Mouse (Mus musculus) heart, postnatal 14 days (tissue): ENCODE measurements around the gene Oas2. TPM values are rescaled to one million over a fixed set of nuclear protein-coding genes. Genes with fewer than 3 reads are reported as not detected.
"Not testable (repeated sequence)": the region's sequence is repeated elsewhere in the genome, so short reads cannot be mapped to it uniquely, and the experiment has no call there.

ENCODE experiments used
- DNase-seq, 2 experiments: peaks; one replicate each; pipeline ENCODE4 v3.0.0; 2021 to 2022
- intact Hi-C: fragments of 180-260 bp; cut with DNase I; formaldehyde crosslinking; loops from one replicate; pipeline ENCODE4 v1.15.1; 2025
- long read RNA-seq, 2 experiments: library from polyadenylated mRNA; stranded (forward); transcript quantifications; one replicate each; pipeline ENCODE4 v2.0.0; 2021
- total RNA-seq, 2 experiments: library from RNA; stranded (reverse); gene quantifications; 2 replicates each; pipeline ENCODE4 v1.2.3; 2021

Oas2 gene
- under 1 TPM; 0.26 to 0.37 TPM for total RNA-seq
- long read RNA-seq, experiment 1, result 0 reads
- long read RNA-seq, experiment 2, result 0 reads

- intact Hi-C loops, result loop anchor here (10.0 kb wide), 1 partner anchor 245 kb away; the partner anchor contains the start of gene Plbd2
- no peak for DNase-seq
Measured at GRCm38 (mm10) chr5:120749688-120750087, at the start of gene Oas2. TSS of gene Oas2 (minus strand) at chr5:120749853.

DNA sequence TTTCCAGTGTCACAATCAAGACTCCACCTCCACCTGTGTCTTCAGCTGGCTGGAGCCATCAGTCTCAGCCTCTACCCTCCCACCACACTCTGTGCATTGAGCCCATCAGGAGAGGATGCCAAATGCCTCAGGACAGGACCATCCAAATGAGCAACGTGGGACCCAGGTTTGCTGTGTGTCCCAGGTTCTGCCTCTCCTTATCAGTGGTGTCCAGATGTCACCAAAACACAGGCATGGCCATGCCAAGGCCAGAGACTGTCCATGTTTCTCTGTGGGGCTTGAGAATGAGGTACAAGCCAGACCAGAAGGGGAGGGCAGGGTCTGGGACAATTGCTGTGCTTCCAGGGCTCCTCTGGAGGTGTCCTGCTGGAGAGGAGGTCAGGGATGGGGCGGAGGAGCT, 49.3 kb upstream of the Oas2 start:
- DNase-seq, intact Hi-C loops: not testable (repeated sequence)

GRCm38 (mm10) chr5:120798147-120798546, 48.5 kb upstream of the Oas2 start:
- DNase-seq, intact Hi-C loops: not testable (repeated sequence)

DNA sequence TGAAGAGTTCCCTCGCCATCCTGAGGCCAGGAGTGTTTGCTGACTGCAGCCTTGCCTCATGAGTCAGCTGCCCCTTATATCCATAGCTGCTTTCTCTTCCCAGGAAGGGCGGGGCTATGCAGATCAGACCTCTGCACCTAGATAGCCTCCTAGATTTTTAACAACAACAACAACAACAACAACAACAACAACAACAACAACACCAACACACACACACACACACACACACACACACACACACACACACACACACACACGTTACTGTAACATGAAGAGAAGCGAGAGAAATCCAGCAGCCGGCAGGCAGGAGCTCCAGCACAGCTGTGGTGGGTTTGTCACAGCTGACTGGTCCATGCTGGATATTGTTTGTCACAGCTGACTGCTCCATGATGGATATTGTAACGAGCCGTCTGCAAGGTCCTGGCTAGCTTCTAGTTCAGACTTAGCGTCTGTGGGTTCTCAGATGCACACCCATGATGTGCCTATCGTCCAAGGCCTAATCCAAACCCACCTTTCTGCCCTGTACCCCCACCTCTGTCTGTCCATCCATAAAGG, 45.9 kb upstream of the Oas2 start, which contains the start of gene Oas1e:
Oas1e (minus strand) TSS at position 51 of the 555 bp plus-strand sequence.
- DNase-seq, intact Hi-C loops: not testable (repeated sequence)

- intact Hi-C loops, result no loop called here
- peak; percentile 23 to 47 for DNase-seq
Measured at GRCm38 (mm10) chr5:120793043-120793442, 43.4 kb upstream of the Oas2 start.

DNA sequence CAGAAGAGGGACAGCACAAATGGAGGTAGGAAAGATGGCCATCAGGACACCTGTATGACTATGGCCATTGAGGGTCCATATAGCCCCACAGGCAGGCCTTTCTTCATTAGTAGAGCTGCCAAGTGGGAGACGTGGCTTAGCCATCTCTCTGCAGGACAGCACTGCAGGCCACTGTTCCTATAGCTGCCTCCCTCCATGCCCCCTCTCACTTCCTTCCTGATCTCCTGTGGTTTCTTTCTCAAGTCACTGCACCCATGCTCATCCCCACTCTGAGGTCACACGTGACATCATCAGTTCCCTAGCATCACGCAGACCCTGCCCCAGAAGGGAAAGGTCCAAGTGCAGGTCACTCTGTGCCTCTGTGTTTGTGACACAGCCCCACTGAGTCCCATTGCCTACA, 37.4 kb upstream of the Oas2 start:
- DNase-seq, result no peak
- intact Hi-C loops, result no loop called here

- intact Hi-C loops, result no loop called here
- DNase-seq, result no peak
Measured at GRCm38 (mm10) chr5:120782446-120782845, 32.8 kb upstream of the Oas2 start.

- DNase-seq, result no peak
- intact Hi-C loops, result no loop called here
Measured at GRCm38 (mm10) chr5:120781646-120782045, 32.0 kb upstream of the Oas2 start.

- peak in 1 of 2 experiments; percentile 19 for DNase-seq
Measured at GRCm38 (mm10) chr5:120779922-120780321, 30.3 kb upstream of the Oas2 start.

GRCm38 (mm10) chr5:120778941-120779340, 29.3 kb upstream of the Oas2 start:
- no peak for DNase-seq
- intact Hi-C loops, result no loop called here

More at GRCm38 (mm10) chr5:120779922-120780321, 30.3 kb upstream of the Oas2 start:
- intact Hi-C loops, result no loop called here

DNA sequence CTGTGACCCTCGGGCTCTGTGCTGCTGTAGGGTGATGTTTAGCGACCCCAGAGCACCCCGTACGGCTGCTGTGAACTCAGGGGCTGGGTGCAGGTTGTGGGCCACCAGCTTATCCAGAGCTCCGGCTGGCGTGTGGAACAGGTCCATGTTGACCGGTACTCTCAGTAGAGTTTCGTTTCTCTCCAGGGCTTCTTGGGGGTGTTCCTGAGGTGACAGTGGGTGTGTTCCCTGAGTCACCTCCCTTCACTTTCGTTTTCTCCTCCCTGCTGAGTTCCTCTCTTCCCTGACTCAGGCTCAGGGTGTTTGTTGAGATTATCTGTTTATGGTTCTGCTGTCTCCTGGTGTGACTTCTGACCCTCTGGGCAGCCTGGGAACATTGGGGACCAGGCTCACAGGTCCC, 27.8 kb upstream of the Oas2 start, which contains the start of gene Oas3:
Oas3 (minus strand) TSS at position 184 of the 400 bp plus-strand sequence.
- intact Hi-C loops, result no loop called here
- DNase-seq, result no peak

DNA sequence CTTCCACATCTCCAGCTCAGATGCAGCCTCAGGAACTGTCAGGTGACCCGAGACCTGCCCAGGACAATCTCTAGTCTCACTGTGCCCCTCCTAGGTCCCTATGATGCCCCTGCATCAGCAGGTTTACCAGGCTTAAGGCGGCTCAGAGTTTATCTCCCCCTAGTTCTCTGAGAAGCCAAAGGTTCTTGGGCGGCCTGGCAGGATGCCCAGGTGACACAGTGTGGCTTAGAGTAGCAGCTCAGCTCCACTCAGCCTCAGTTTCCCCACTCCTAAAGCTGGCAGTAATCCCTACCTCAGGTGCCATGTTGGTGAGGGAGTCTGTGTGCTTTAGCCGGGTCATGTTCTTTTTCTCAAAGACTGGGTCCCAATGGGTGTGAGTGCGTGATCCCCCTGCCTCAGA, 27.1 kb upstream of the Oas2 start:
- intact Hi-C loops, result no loop called here
- no peak for DNase-seq

DNA sequence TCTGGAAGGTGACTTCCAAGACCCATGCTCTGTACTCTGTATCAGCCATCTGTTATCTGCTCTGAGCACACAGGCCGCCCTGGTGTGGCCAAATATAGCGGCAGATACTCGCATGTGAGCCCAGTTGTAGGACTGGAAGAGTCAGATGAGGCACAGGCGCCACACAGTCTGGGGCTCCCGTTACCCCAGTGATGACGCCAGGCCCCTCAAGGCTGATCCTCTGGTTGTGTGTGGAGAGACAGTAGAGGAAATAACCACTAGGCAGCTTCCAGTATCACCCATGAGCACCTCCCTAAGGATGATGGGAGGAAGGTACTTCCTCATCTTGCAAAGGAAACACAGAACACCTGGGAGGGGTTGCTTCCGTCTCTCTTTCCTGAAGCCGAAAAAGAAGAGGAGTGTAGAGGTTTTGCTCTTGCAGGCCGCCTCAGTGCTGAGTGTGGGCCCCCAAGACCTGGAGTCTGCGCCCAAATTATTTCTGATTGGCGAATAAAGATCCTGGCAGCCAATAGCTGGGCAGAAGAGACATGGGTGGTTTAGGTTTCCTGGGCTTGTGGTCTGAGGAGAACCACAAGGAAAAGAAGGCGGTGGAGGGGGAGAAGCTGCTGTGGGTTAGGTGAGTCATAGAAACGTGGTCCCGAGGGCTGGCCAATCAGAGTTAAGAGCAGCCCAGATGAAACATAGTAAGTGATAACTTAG, 25.8 kb upstream of the Oas2 start:
- DNase-seq, result no peak
- intact Hi-C loops, result no loop called here

DNA sequence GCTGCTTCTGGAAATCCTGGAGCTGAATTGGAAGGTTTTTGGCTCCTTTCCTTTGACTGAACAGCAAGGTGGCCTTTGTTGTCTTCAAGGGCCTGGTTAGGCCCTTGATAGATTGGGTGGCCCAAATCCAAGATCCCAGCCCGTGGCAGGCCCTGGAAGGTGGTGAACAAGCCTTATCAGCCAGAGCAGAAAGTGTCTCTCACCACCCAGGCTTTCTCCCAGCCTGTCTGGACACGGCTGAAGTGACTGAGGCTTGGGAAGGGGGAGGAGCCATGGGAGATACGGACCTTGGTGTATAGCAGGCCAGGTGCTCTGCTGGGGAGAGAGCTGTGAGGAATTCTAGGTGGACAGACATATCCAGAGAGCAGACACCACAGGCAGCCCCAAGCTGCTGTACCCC, 19.7 kb upstream of the Oas2 start:
- DNase-seq, result no peak
- intact Hi-C loops, result no loop called here

DNA sequence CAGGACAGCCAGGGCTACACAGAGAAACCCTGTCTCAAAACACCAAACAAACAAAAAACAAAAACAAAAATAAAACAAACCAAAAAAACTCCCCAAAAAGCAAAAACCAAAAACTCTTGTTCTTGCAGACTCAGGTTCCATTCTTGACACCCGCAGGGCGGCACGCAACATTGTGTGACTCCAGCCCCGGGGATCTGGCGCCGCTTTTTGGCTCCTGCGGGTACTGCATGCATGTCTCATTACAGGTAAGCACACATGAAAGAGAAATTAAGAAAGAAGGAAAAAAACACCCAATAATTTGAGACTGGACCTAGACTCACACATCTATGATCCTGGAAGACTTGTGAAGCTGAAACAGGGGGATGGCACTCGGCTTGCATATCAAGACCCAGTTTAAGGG, 15.4 kb upstream of the Oas2 start:
- no peak for DNase-seq
- intact Hi-C loops, result no loop called here

- peak in 1 of 2 experiments; percentile 21 for DNase-seq
- intact Hi-C loops, result no loop called here
Measured at GRCm38 (mm10) chr5:120761901-120762300, 12.2 kb upstream of the Oas2 start.

DNA sequence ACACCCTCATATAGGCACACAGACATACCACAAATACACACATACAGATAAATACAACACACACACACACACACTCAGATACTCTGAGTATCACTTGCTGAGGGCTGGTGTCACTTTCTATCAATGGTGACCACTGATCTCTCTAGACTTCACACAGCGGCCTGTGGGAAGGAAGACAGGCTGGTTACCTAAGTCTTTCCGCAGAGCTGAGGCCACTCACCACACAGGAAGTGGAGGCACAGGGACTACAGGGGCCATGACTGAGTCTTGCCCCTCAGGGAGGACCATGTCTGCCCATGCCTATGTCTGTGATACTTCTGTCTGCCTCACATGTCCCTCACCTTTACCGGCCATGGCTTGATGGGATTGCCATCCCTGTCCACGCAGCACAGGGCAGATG, 4.6 kb upstream of the Oas2 start:
- intact Hi-C loops, result no loop called here
- no peak for DNase-seq

DNA sequence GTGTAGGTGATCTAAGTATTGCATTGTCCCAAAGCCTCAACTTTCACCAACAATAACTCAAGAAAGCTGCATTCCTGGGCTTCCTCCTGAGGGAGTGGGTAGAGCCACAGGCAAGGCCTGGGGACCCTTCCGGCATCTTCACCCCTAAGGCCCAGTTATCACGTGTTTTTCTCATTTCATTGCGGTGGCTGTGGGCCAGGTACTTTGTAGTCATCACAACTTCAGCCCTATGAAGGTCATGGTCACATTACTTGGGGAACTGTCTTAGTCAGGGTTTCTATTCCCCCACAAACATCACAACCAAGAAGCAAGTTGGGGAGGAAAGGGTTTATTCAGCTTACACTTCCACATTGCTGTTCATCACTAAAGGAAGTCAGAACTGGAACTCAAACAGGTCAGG, 3.1 kb upstream of the Oas2 start:
- intact Hi-C loops, result no loop called here
- DNase-seq, result no peak

DNA sequence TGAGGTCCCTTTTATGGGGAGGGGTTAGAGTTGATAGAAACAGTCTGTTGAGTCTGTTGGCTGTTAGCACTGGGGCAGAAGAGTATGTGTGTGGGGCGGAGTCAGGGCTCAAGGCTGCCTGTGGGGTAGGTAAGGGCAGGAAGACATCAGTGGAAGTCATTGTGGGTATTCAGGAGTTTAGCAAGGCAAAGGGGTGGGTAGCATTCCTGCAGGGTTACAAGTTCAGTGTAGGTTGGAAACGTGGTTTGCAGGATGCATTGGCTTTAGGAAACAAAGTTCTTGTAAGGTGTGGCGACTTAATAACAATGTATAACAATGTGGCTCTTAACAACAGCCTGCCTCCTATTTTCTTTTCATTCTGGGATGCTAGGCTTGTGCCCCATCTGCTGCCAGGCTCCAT, 1.6 kb upstream of the Oas2 start:
- DNase-seq, result no peak
- intact Hi-C loops, result no loop called here

DNA sequence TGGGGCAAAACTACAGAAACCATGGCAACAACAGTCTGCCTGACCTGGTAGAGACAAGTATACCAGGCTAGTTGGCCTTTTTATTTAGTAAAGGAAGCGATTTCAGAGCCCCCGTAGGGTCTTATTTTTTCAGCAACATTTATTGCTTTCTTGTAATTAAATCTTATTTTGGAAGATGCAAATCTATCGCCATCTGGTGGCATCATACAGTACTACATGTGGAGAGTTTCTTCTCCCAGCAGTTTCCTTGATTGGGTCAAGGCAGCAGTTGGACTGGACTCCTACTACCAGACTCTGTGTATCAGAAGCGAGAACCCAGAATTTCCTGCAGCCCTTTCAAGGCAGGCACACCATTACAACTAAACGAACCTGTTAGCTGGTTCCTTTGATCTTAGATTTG, 3.2 kb downstream of the Oas2 start:
- intact Hi-C loops, result loop anchor here (2.0 to 10.0 kb wide), 3 partner anchors 68 to 242 kb away; partner anchors contain the start of gene Plbd2
- peak; percentile 42 to 72 for DNase-seq

DNA sequence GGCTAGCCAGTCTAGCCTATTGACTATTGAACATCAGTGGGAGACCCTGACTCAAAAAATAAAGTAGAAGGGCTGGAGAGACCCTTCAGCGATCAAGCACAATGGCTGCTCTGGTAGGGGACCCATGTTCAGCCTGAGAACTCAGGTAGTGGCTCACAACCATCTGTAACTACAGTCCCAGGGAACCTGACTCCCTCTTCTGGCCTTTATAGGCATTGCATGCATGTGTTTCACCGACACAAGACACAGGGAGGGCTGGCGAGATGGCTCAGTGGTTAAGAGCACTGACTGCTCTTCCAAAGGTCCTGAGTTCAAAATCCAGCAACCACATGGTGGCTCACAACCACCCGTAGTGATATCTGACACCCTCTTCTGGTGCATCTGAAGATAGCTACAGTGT, 7.5 kb downstream of the Oas2 start:
- peak in 1 of 2 experiments; percentile 51 for DNase-seq
- intact Hi-C loops, result loop anchor here (10.0 kb wide), 1 partner anchor 237 kb away; the partner anchor contains the start of gene Plbd2
